Mouse (Mus musculus): ENCODE results near the gene Ndufs5. TPM values are rescaled to one million over a fixed set of nuclear protein-coding genes. Genes with fewer than 3 reads are reported as not detected.

Gene Ndufs5
- total RNA-seq, 2 experiments from 2014 or later, result 246 to 272 TPM

DNA sequence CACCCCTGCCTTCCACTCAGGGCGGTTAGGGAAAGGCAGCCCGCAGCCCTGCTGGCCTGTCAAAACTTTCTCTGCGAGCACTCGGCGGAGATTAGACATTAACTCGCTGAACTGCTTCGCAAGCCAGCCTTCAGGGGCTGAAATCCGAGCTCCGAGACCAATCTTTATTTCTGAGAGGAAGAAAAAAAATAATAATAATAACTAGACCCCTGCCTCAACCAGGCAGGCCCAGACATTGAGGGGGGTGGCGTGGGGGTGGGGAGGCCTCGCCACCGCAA, 54.4 kb downstream of the Ndufs5 start:
- no peak for DNase-seq
- intact Hi-C loops (cut with DNase I), result loop anchor here (2.0 to 5.0 kb wide), 2 partner anchors 29 to 41 kb away; no protein-coding TSS in a partner anchor

DNA sequence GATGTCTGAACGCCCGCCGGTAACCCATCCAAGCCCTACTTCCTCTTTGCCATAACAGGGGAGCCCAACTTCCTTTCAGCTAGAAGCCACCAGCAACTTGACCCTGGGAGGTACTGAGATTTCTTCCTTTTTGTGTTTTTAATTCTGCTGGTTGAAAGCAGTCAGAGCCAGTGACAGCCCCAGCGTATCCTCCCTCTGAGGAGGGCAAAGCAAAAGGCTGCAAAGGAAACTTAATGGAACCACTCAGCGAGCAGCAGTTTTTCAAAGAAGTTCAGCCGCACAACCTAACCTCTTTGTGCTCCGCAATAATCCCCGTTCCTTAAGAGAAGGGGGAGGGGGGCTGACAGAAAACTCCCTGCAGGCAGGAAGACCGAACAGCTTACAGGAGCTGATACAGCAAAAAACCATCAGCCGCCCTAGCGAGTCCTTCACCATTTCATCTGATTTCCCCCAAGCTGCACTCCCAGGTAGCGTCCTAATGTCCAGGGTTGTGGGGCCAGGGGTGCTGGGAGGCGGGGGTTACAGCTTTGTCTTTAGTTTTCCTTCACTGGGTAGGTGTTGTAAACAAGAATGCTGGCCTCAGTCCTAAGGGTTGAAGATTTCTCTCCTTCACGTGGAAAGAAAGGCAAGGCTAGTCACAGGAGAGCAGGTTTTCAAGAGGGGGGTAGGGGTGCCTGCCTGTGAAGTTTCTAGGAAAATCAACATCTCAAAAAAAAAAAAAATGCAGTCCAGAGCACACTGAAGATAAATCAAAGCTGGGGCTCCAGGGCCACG, 54.9 kb downstream of the Ndufs5 start:
- no peak for DNase-seq
- intact Hi-C loops (cut with DNase I), result loop anchor here (2.0 to 5.0 kb wide), 2 partner anchors 28 to 41 kb away; no protein-coding TSS in a partner anchor

Other genes starting within 250 kb of the Ndufs5 start
- gene Macf1, start 33.8 kb downstream of the Ndufs5 start, total RNA-seq (2021), result 10 to 100 TPM; 49.0 to 51.9 TPM
- gene Akirin1, start 32.1 kb upstream of the Ndufs5 start, total RNA-seq (2021), result 10 to 100 TPM; 19.3 to 24.3 TPM
- gene Rhbdl2, start 69.7 kb upstream of the Ndufs5 start, total RNA-seq (2021), result not detected
- gene 4933427I04Rik, start 141.5 kb upstream of the Ndufs5 start, total RNA-seq (2021), result not detected
- 10 to 100 TPM; 17.1 to 18.5 TPM for gene Mycbp, start 186.6 kb upstream of the Ndufs5 start, total RNA-seq (2021)
- 10 to 100 TPM; 17.6 to 18.7 TPM for gene Rragc, start 199.2 kb upstream of the Ndufs5 start, total RNA-seq (2021)
- not detected for gene 4930535I16Rik, start 199.8 kb upstream of the Ndufs5 start, total RNA-seq (2021)

All from gastrocnemius, postnatal 36 days (tissue).